Mouse (Mus musculus) left cerebral cortex, adult 8-10 months (tissue): ENCODE data around the gene Mrpl47. TPM values are rescaled to one million over a fixed set of nuclear protein-coding genes. Genes with fewer than 3 reads are reported as not detected.
"Not testable (repeated sequence)": the region's sequence is repeated elsewhere in the genome, so short reads cannot be mapped to it uniquely, and the experiment has no call there.

Experiments
- DNase-seq, 2 experiments: peaks; one replicate each; pipeline ENCODE4 v3.0.0; 2022; ENCODE audit warnings: low spot score in 2 of 2
- total RNA-seq, 4 experiments: library from RNA; stranded (reverse); gene quantifications; 2 replicates each; pipeline ENCODE4 v1.2.4; 2022

Mrpl47 gene
- total RNA-seq: 10 to 100 TPM; 17.3 to 22.8 (median 18.4) TPM

DNA sequence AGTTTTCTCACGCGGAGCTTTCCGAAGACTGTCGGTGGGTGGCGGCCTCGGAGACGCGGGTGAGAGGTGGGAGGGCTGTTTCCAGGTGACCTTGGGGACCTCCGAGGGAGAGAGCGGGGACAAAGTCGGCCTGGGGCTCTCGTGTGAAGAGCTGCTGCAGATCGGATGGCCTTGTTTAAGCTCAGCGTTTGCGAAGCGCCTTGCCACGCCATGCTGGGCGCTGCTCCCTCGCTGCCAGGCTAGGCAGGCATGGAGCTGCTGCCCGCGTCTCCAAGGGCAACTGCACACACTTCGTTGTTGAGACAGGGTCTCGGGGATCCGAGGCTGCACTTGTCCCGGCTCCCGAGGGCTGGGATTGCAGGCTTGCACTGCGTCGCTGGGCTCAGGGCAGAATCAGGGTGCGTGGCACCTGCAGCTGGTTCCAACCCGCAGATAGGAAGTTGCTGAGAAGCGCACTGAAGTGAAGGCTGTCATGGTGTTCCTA, at the start of gene Mrpl47:
TSS of gene Mrpl47 (minus strand) at position 434 of the 484 bp plus-strand sequence.
- no peak for DNase-seq

DNA sequence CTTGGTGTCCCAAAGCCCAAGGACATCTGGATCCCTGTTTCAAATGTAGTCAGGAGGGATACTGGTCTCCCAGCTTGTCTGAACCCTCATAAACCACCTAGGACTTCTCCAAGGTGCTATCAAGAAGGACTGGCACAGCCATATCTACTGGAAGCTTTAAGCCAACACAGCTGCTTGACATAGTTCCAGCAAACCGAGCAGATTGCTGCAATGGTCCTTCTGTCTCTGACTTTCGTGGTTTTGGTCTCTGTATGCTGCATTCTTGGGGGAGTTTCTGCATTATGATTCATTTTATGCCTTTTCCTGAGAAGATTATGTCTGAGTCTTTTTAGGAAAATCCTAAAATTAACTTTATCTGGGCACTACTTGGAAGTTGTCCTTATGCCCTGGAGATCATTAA, 33.4 kb upstream of the Mrpl47 start:
- DNase-seq: no peak

GRCm38 (mm10) chr3:32763902-32764301, 26.5 kb upstream of the Mrpl47 start:
- DNase-seq: no peak

- DNase-seq: no peak
Measured at GRCm38 (mm10) chr3:32762962-32763361, 25.6 kb upstream of the Mrpl47 start.

GRCm38 (mm10) chr3:32759212-32759611, 21.8 kb upstream of the Mrpl47 start:
- no peak for DNase-seq

DNA sequence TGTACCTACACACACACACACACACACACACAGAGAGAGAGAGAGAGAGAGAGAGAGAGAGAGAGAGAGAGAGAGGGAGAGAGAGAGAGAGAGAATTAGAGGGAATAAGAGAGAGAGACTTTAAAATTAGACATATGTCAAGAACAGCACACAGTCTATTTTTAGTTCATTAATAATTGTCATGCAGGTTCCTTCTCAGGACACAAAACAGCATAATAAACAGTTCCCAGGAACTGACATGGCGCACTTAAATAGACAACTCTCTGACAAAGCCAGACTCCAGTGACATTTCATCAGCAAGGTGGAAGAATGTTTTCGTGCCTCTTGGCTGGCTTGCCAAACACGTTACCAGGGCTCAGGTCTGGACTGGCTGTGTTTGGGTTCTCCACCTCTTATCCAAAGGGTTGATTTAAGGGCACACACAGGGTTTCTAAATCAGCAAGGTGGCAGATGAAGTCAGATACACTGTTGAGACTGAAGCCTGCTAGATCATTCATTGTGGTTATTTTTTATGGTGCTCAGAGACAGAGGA, 17.0 kb upstream of the Mrpl47 start:
- DNase-seq: no peak

DNA sequence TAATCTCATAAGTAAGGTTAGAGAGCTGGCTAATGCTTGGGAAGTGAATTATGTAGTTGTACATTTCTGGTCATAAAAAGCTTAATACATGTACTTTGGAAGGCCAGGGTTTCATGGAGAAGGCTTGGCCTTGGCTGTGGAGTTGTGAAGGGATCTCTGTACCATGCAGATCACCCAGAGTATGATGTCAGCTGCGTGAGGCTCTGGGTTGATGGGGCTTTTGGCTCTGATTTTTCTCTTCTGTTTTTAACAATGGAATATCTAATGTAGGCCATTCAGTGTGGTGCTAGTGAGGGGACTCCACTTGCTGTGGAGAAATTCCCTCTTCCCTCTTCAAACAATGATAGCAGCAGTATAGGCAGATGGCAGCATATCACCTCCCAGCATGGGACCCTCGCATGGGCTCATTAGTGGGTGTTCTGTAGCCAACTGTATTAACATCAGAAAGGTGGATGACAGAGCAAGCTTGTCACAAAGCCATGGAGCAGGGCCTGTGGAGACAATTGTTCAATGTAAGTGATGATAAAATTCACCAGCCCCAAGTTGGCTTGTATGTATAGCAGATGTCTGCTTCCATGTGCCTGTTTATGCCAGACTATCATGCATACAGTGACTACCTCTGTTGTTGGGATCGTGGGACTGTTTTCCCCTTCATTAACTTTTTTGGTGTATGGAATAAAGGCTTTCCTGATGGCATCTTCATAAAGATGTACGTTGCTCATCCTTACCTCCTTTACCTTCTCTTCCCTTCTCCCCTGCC, 12.6 kb upstream of the Mrpl47 start:
- no peak for DNase-seq

GRCm38 (mm10) chr3:32748384-32748783, 11.0 kb upstream of the Mrpl47 start:
- no peak for DNase-seq

DNA sequence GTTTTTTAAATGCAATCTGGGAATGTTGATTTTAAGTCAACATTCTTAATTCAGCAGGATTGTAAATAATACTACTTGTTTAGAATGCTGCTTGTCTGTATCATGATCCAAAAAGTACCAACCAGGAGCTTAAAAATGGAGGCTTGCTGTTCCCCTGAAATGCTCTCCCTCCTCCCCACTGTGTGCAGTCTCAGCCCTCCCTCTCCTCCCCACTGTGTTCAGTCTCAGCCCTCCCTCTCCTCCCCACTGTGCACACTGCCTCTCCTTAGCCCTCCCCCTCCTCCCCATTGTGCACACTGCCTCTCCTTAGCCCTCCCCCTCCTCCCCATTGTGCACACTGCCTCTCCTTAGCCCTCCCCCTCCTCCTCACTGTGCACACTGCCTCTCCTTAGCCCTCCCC, 8.0 kb upstream of the Mrpl47 start:
- not testable (repeated sequence) for DNase-seq

GRCm38 (mm10) chr3:32745001-32745400, 7.6 kb upstream of the Mrpl47 start:
- DNase-seq: no peak

DNA sequence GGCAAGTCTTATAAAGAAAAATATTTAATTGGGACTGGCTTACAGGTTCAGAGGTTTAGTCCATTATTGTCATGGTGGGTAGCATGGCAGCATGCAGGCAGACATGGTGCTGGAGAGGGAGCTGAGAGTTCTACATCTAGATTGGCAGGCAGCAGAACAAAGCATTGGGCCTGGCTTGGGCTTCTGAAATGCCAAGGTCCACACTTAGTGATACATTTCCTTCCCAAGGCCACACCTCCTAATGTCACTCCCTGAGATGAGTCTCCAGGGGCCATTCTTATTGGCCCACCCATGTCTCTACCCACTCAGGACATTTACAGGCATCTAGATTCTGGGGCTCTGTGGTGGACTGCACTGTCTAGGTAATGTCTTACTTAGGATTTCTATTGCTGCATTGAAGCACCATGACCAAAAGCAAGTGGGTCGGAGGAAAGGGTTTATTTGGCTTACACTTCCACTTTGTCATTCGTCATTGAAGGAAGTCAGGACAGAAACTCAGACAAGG, 4.9 kb upstream of the Mrpl47 start:
- no peak for DNase-seq

- DNase-seq: no peak
Measured at GRCm38 (mm10) chr3:32738549-32738948, 1.1 kb upstream of the Mrpl47 start.

DNA sequence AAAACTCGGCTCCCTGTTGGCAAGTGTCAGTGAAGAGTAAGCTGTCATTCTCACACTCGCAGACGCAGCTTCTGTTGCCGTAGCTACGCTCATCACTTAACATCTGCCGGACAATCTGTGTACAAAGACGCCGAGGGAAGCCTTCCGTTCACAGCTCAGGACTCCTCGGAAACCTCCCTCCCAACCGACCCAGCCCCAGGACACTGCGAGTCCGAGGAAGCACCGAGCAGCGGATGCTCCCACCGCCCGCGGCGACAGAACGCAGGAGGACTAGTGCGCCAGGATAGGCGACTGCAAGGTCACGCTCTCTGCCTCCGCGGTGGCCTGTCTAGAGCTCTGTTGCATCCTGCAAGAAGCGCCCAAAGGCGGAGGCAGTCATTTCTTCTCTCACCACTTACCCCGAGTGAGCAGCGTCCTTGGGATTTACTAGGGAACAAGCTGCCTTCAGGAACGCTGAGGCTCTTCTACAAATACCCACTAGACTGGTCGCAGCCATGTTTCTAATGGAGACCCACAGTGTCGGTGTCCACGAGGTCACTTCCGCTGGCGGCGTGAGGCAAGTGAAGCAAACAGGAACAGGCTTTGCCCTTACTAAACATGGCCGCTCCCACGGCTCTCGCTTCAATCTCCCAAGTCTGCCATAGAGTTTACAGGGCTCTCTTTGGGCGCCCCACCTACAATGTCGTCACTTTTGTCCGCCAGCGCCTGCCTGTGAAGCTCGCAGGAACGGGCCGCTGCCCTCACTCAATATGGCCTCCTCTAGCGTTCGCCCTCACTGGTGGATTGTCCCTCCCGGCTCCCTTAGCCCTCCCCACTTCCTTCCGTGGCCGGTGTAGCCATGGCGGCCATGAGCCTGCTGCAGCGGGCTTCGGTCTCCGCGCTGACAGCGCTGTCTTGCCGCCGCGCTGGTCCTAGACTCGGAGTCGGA, 897 bp downstream of the Mrpl47 start, which contains the start of gene Ndufb5:
TSS of gene Ndufb5 (plus strand) at position 747 of the 928 bp plus-strand sequence.
- peak; percentile 97 to 99 for DNase-seq

DNA sequence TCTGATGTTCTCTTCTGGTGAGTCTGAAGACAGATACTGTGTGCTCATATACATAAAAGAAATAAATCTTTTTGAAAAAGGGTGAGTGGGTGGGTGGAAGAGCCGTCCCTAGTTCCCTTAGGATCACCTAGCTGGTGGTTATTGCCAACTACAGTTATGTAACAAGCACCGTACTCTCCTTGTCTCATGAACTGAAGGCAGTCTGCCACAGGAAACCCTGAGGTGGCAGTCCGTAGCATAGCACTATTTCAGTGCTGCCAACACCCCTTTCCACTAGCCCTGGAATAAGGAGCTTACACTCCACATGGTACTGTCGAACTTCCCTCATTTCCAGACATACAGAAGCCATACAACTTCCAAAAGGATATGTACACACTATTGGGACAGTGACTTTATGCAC, 9.5 kb downstream of the Mrpl47 start:
- no peak for DNase-seq

GRCm38 (mm10) chr3:32725951-32726350, 11.5 kb downstream of the Mrpl47 start:
- DNase-seq: no peak

GRCm38 (mm10) chr3:32724191-32724590, 13.2 kb downstream of the Mrpl47 start:
- no peak for DNase-seq

- no peak for DNase-seq
Measured at GRCm38 (mm10) chr3:32718271-32718670, 19.1 kb downstream of the Mrpl47 start.

DNA sequence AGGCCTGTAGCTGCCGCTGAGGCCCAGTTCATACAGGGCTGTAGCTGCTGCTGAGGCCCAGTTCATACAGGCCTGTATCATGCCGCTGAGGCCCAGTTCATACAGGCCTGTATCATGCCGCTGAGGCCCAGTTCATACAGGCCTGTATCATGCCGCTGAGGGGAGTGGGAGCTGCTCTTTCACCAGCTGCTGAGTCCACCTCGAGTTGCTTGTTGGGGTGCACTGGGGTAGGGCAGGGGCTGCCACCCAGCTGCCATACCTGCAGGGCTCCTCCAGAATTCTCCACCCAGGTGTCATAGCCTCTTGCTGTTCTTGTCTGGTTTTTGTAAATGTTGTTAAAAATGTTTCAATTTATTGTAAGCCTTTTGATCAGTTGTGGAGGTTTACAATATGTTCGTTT, 20.0 kb downstream of the Mrpl47 start:
- not testable (repeated sequence) for DNase-seq

- DNase-seq: no peak
Measured at GRCm38 (mm10) chr3:32713711-32714110, 23.7 kb downstream of the Mrpl47 start.

DNA sequence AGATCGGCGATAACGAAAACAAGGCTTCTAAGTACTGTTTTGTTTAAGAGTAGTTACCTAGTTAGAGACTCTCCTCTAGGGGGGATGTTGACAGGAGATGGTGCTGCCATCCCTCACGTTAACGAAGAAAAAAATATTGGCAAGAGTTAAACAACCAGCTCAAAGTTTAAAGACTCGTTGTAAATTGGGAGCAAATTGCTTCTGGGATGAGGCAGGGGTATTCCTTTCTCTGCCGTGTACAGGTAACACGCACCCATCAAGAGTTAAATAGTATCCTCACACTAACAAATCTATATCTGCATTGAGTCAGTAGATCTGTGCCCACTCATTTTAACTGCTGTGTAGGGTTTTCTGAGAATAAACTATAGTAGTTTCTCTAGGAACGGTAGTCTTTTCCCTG, 28.0 kb downstream of the Mrpl47 start:
- DNase-seq: no peak

DNA sequence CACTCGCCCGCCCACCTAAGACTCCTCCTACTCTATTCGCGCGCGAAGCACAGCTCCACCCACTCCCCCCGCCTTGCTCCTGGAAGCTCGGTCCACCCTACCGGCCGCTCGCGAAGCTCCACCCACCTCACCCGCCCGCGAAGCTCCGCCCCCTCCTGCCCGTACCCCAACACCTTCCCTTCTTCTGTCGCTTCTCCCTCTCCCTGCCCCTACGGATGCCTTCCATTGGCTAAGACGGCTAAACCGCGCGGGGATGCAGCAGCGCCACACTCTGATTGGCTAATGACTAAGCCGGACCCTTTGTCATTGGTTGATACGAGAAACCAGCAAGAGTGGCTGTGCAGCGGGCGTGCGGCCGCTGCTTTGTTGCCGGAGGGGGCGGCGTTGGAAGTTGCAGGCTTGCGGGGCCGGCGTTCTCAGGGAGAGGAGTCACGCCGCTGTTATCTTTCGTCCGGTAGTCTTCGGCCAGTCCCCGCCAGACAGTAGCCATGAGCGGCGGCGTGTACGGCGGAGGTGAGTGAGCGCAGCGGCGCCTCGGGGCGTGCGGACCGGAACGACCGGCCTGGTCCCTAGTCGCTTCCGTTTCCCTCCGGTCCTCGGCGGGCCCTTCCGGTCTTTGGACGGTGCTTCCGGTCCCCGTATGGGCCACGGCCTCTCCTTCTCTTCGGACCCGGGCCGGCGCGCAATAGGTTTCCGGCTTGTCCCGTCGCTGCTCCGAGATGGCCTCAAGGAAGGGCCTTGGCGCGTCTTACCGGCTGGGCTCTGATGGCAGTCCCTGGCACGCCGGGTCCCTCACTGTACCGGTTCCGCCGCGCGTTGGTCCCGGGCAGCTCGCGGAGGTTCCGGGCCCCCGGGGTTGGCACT, 28.8 kb downstream of the Mrpl47 start:
- peak; percentile 83 to 99 for DNase-seq
